Mouse (Mus musculus) erythroblast, embryonic 14.5 days (primary cell): ENCODE measurements around the gene Kansl3.

Source experiments
- GATA1 ChIP-seq: IDR thresholded peaks from 2 replicates; pipeline ENCODE4 v1.6.1; 2012; ENCODE audit warnings: low read length, inconsistent platforms, mixed read lengths
- TAL1 ChIP-seq: IDR thresholded peaks from 3 replicates; pipeline ENCODE4 v1.6.1; 2012; ENCODE audit warnings: low read length, inconsistent platforms, mixed read lengths

GRCm38 (mm10) chr1:36326815-36327214 lies 42.2 kb downstream of the Kansl3 start:
- TF ChIP-seq TAL1 = no peak
- no peak for TF ChIP-seq GATA1
